Mouse (Mus musculus) heart, embryonic 15.5 days (tissue): ENCODE results near the gene Adamtsl1. TPM values are rescaled to one million over a fixed set of nuclear protein-coding genes. Genes with fewer than 3 reads are reported as not detected.
A peak's percentile ranks its signal among the peaks of the same experiment; 100 is the strongest.

Experiments used
- ATAC-seq: fragments of 200-750 bp; cut with Nextera tagmentation; replicated peaks from 2 replicates; pipeline ENCODE4 v1.8.0; 2017; ENCODE audit warnings: low read depth, moderate TSS enrichment; ENCODE audit not compliant: insufficient number of reproducible peaks, insufficient read depth, low FRiP score
- H3K27ac ChIP-seq: fragments of 300-500 bp; sonication (generic); 2 replicates; pipeline ENCODE4 v1.5.1; 2015; ENCODE audit warnings: mild to moderate bottlenecking, inconsistent platforms
- H3K27me3 ChIP-seq: fragments of 300-500 bp; sonication (generic); 2 replicates; pipeline ENCODE4 v1.6.1; 2015; ENCODE audit warnings: inconsistent platforms
- H3K36me3 ChIP-seq: fragments of 300-500 bp; sonication (generic); 2 replicates; pipeline ENCODE4 v1.6.1; 2015; ENCODE audit warnings: mild to moderate bottlenecking, inconsistent platforms
- H3K4me1 ChIP-seq: fragments of 300-500 bp; sonication (generic); replicated peaks from 2 replicates; pipeline ENCODE4 v1.6.1; 2015; ENCODE audit warnings: inconsistent platforms
- H3K4me2 ChIP-seq: fragments of 300-500 bp; sonication (generic); 2 replicates; pipeline ENCODE4 v1.6.1; 2015; ENCODE audit warnings: inconsistent platforms, mild to moderate bottlenecking, moderate library complexity
- H3K4me3 ChIP-seq: fragments of 300-500 bp; sonication (generic); 2 replicates; pipeline ENCODE4 v1.5.1; 2015; ENCODE audit warnings: mild to moderate bottlenecking, inconsistent platforms
- H3K9ac ChIP-seq: fragments of 300-500 bp; sonication (generic); 2 replicates; pipeline ENCODE4 v1.6.1; 2015; ENCODE audit warnings: mild to moderate bottlenecking, inconsistent platforms
- H3K9me3 ChIP-seq: fragments of 300-500 bp; sonication (generic); replicated peaks from 2 replicates; pipeline ENCODE4 v1.6.1; 2016; ENCODE audit warnings: inconsistent platforms
- WGBS: fragments of 180-500 bp; shearing (Covaris S2); methylation state at CpG from one replicate; pipeline ENCODE4 v1.1.7; 2015; ENCODE audit warnings: mixed read lengths; 5-methylcytosine and 5-hydroxymethylcytosine counted together
- polyA plus RNA-seq: library from polyadenylated mRNA; unstranded; fragments of >200 nt; fragmentation: Nextera tagmentation; extraction: Ambion mirVana; gene quantifications from 2 replicates; pipeline ENCODE4 v1.2.1, GENCODE M21; 2015

Gene Adamtsl1
- polyA plus RNA-seq, 1 experiment from 2014 or later, result 9.8 TPM

DNA sequence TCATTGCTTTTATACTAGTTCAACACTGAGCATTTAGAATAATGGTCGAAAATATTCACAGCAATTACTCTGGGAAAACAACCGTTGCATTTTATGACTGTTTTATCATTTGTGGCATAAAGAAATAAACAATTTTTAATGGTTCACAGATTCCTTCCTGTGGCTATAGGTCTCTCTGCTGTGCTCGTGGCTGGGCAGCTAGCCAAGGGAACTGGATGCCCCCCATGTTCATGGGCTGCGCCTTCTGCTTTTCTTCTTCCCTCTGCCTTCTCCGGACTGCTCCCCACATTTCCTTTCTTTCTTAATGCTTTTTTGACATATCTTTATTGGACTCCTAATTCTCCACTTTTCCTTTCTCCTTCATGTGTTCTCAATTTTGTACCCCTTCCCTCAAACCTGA is 608.5 kb downstream of the Adamtsl1 start:
- H3K4me1 ChIP-seq, result peaks cover 6% of the 10 kb centered on the region
- no peak overlapping the region for H3K4me2 ChIP-seq
- ATAC-seq, result no peak
- H3K9me3 ChIP-seq, result no peaks in the 10 kb centered on the region
- no peaks in the 10 kb centered on the region for H3K27me3 ChIP-seq
- H3K9ac ChIP-seq, result no peak overlapping the region
- no peak overlapping the region for H3K27ac ChIP-seq
- 57% methylated on average over 5 of the region's 5 CpGs for WGBS
- no peaks in the 10 kb centered on the region for H3K36me3 ChIP-seq
- H3K4me3 ChIP-seq, result no peak overlapping the region

DNA sequence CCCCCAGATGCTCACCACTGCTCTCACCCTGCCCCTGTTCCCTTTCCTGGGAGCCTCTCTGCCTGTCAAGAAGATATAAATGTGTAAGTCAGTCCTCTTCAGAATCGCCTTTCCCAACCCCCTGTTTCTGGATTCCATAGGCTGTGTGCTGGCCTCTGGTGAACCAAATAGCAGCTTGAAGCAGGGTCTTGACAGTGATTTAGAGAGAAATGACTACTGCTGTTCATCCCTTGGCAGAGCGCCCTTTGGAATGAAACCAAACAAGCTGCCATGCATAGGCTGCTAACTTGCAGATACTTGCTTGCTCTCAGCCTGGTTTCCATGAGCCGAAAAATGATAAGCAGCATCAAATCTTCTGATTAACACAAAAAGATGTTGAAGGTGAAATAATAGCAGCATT is 610.4 kb downstream of the Adamtsl1 start:
- Histone ChIP-seq H3K4me3 (no peak overlapping the region), H3K27me3 (no peaks in the 10 kb centered on the region), H3K4me2 (no peak overlapping the region), H3K9ac (no peak overlapping the region), H3K4me1 (peaks cover 6% of the 10 kb centered on the region), H3K36me3 (no peaks in the 10 kb centered on the region), H3K27ac (no peak overlapping the region), H3K9me3 (no peaks in the 10 kb centered on the region)
- ATAC-seq, result no peak
- WGBS, result 26% methylated on average over 3 of the region's 3 CpGs

DNA sequence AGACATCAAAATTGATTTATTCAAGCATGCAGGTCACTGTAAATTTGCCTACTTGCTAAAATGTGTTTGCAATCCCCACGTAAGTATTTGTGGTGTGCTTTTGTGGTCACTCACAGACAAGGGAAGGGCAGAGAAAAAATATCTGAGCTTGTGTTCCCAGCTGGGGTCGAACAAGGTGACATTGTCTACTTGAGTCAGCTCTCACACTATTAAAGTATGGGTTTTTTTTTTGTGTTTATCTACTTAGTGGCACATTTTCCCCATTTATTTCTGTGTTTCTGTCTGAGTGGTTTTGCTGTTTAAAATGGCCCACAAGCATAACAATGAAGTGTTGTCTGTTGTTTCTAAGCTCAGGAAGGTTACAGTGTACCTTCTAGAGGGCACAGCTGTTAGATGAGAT is 612.7 kb downstream of the Adamtsl1 start:
- no peak overlapping the region for H3K4me3 ChIP-seq
- H3K9me3 ChIP-seq, result no peaks in the 10 kb centered on the region
- peaks cover 6% of the 10 kb centered on the region for H3K4me1 ChIP-seq
- no peaks in the 10 kb centered on the region for H3K36me3 ChIP-seq
- no peak overlapping the region for H3K9ac ChIP-seq
- no peak overlapping the region for H3K27ac ChIP-seq
- no peaks in the 10 kb centered on the region for H3K27me3 ChIP-seq
- no peak for ATAC-seq
- 72% methylated on average over 2 of the region's 2 CpGs for WGBS
- no peak overlapping the region for H3K4me2 ChIP-seq

DNA sequence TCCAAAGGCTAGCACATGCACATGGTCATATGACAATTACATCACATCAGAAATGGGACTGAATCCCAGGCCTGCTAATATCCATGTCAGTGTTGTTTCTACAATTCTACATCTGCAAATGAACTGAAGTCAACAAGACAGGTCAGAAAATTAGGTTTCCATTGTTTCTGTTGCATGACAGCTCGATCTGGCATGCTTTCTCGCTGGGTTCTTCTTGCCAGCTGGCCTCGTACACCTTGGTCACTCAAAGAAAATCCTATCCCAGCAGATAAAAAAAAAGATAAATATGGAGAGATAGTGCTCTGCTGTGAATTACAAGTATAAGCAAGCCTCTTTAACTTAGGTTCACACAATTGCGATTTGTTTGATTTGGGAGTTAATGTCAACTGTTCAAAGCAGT is 644.6 kb downstream of the Adamtsl1 start:
- Histone ChIP-seq H3K27ac (no peak overlapping the region), H3K4me1 (no peaks in the 10 kb centered on the region), H3K4me3 (no peak overlapping the region), H3K9me3 (no peaks in the 10 kb centered on the region), H3K27me3 (no peaks in the 10 kb centered on the region), H3K36me3 (no peaks in the 10 kb centered on the region), H3K4me2 (no peak overlapping the region), H3K9ac (no peak overlapping the region)
- 82% methylated on average over 4 of the region's 4 CpGs for WGBS
- no peak for ATAC-seq

DNA sequence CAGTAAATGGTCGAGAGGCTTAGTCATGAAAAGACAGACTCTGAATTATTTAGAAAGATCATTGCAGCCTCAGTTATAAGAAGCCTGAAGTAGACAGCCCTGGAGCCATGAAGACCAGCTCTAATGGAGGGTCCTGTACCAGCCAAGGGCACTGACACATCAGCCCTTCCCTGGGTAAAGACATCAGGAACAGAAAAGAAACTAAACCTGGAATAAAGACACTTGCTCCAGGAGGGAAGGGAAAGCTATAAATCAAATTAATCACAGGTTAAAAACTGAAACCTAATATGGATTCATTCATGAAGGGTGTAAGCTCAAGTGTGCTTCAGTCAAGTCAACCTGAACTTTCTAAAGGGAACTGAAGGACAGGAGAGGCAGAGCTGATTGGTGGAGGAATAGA is 645.4 kb downstream of the Adamtsl1 start:
- no peak overlapping the region for H3K27ac ChIP-seq
- no peak for ATAC-seq
- 61% methylated on average over 1 of the region's 1 CpGs for WGBS

DNA sequence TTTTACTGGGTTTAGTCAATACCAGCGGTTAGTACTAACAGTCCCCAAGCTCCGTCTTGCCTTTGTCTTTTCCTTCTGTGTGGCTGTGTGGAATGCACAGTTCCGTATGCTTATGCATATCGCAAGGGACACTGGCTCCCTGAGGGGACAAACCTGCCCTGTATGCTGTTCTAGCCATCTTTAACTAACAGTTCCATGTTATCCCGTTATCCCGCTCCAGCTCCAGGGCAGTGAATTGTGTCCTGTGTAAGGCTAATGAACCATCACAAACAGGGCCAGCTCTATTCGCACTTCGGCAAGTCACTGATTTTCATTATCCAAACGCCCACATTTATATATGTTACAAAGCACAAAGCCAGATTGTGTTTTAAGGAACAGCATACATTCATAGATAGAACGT is 656.8 kb downstream of the Adamtsl1 start:
- 86% methylated on average over 10 of the region's 10 CpGs for WGBS
- no peak overlapping the region for H3K9ac ChIP-seq
- H3K4me2 ChIP-seq, result no peak overlapping the region
- 0 out of 2 replicates have a peak, but pooled peaks cover 5% of the 10 kb centered on the region for H3K4me1 ChIP-seq
- no peak for ATAC-seq
- no peaks in the 10 kb centered on the region for H3K27me3 ChIP-seq
- H3K36me3 ChIP-seq, result no peaks in the 10 kb centered on the region
- no peaks in the 10 kb centered on the region for H3K9me3 ChIP-seq
- H3K27ac ChIP-seq, result no peak overlapping the region
- no peak overlapping the region for H3K4me3 ChIP-seq

More for the DNA sequence above, 645.4 kb downstream of the Adamtsl1 start:
- Histone ChIP-seq H3K4me3 (no peak overlapping the region), H3K36me3 (no peaks in the 10 kb centered on the region), H3K9ac (no peak overlapping the region), H3K27me3 (no peaks in the 10 kb centered on the region), H3K4me2 (no peak overlapping the region), H3K9me3 (no peaks in the 10 kb centered on the region), H3K4me1 (no peaks in the 10 kb centered on the region)

DNA sequence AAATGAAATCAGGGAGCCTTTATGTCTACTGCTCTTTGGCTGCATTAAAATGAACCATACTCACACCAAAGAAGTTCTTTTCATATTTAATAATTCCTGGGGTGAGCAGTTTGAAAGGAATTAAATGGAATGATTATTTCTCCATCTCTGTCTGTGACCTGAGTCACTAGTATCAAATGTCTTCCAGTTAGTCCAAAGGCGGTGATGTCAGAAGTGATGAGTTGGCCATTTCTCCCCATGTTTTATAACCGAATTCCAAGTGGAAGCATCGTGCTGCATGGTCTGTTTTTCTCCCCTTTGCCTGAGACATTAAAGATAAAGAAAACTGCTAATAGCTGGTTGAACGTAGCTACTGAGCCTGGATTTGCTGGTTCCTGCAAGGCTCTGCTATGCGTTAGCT is 657.5 kb downstream of the Adamtsl1 start:
- 56% methylated on average over 5 of the region's 5 CpGs for WGBS
- Histone ChIP-seq H3K4me1 (0 out of 2 replicates have a peak, but pooled peaks cover 5% of the 10 kb centered on the region), H3K36me3 (no peaks in the 10 kb centered on the region), H3K4me2 (no peak overlapping the region), H3K27ac (no peak overlapping the region), H3K27me3 (no peaks in the 10 kb centered on the region), H3K9me3 (no peaks in the 10 kb centered on the region), H3K4me3 (no peak overlapping the region), H3K9ac (no peak overlapping the region)
- no peak for ATAC-seq

DNA sequence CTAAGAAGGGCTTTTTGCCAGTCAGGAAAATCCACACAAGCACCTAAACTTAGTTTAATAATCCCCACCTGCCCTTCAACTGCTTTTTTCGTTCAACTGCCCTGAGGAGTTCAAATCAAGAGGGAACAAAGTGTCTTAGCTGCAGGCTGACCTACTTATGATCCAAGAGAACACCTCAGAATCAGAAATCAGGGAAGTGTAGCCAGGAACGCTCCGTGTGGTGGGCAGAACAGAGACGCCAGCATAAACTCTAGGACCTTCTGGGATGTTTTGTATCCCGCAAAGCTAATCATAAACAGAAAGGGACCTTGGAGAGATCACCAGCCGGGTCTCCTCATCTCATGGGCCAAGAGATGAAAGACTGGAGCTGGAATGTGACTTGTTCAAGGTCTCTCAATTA is 663.5 kb downstream of the Adamtsl1 start:
- no peak for ATAC-seq
- no peak overlapping the region for H3K27ac ChIP-seq
- 86% methylated on average over 6 of the region's 6 CpGs for WGBS

DNA sequence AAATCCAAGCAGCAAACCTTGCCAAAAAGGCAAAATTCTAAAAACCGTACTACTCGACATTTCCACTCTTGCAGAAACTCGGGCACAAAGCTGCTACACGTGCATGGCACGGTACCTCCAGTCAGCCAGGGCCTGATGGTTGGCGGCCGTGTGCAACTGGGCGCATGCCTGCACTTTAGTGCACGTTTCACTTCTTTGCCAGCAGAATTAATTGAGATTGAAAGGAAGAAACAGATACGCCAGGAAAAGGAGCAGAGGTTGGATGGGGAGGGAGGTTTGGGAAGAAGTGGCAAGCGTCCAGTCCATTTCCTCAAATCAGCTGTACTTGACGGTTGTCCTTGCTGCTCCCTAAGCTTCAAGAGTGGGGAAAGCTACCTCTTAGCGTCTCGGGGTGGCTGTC is 664.1 kb downstream of the Adamtsl1 start:
- H3K36me3 ChIP-seq, result no peaks in the 10 kb centered on the region
- no peak overlapping the region for H3K9ac ChIP-seq
- H3K4me2 ChIP-seq, result no peak overlapping the region
- no peak for ATAC-seq
- no peaks in the 10 kb centered on the region for H3K9me3 ChIP-seq
- H3K27ac ChIP-seq, result no peak overlapping the region
- H3K4me3 ChIP-seq, result no peak overlapping the region
- H3K27me3 ChIP-seq, result no peaks in the 10 kb centered on the region
- H3K4me1 ChIP-seq, result peaks cover 5% of the 10 kb centered on the region; the same call in 1 of the 2 replicates
- WGBS, result 73% methylated on average over 14 of the region's 14 CpGs

More for the DNA sequence above, 663.5 kb downstream of the Adamtsl1 start:
- Histone ChIP-seq H3K4me1 (peaks cover 5% of the 10 kb centered on the region; the same call in 1 of the 2 replicates), H3K9me3 (no peaks in the 10 kb centered on the region), H3K4me3 (no peak overlapping the region), H3K9ac (no peak overlapping the region), H3K36me3 (no peaks in the 10 kb centered on the region), H3K4me2 (no peak overlapping the region), H3K27me3 (no peaks in the 10 kb centered on the region)

DNA sequence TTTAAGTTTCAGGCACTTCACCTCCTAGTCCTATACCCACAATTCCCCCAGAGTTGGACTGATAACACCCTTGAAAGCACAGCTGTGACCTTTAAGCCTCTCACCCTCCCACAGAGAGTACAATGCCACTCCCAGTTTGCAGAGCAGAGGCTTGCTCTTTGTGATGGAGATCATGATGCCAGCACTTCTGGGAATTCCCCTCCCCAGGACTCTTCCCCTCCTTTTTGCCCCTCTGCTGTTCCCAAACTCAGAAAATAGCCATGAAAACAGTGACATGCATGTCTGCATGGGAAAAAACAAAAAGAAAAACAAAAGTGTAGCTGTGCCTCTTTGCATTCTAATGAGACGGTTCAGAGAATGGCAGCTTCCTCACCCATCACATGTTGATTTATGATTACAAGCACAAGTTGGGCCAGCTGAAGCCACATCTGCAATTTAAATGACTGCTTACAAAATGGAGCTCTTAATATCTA is 669.8 kb downstream of the Adamtsl1 start:
- Histone ChIP-seq H3K4me3 (no peak overlapping the region), H3K36me3 (no peaks in the 10 kb centered on the region), H3K9ac (no peak overlapping the region), H3K4me1 (peaks cover 4% of the 10 kb centered on the region; the same call in 1 of the 2 replicates), H3K4me2 (no peak overlapping the region), H3K9me3 (no peaks in the 10 kb centered on the region), H3K27me3 (no peaks in the 10 kb centered on the region), H3K27ac (no peak overlapping the region)
- no peak; the same call in 1 of the 2 replicates for ATAC-seq
- WGBS, result 75% methylated on average over 1 of the region's 1 CpGs

DNA sequence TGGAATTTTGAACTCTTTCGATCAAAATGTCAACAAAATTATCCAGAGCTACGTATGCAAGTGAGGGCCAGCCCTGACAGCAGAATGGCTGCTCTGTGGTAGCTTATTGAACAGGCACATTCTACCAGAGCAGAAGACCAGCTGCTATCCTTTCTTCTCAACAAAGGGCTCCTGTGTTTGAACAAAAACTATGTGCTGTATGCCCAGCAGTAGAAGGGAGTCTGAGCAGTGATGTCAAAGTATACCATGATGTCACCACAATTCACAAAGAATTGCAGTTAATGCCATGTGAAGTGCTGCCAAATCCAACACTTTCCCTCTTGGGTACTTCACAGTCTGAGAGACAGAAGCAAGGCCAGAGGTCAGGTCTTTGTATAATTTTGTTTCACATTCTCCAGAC is 675.9 kb downstream of the Adamtsl1 start:
- no peaks in the 10 kb centered on the region for H3K36me3 ChIP-seq
- H3K9ac ChIP-seq, result no peak overlapping the region
- 0 out of 2 replicates have a peak, but pooled peaks cover 3% of the 10 kb centered on the region for H3K4me1 ChIP-seq
- no peaks in the 10 kb centered on the region for H3K27me3 ChIP-seq
- WGBS, result 61% methylated on average over 2 of the region's 2 CpGs
- H3K27ac ChIP-seq, result 0 out of 2 replicates have a peak overlapping the region, but pooled peaks have one; percentile 3
- no peaks in the 10 kb centered on the region for H3K9me3 ChIP-seq
- no peak for ATAC-seq
- H3K4me3 ChIP-seq, result no peak overlapping the region
- H3K4me2 ChIP-seq, result no peak overlapping the region

DNA sequence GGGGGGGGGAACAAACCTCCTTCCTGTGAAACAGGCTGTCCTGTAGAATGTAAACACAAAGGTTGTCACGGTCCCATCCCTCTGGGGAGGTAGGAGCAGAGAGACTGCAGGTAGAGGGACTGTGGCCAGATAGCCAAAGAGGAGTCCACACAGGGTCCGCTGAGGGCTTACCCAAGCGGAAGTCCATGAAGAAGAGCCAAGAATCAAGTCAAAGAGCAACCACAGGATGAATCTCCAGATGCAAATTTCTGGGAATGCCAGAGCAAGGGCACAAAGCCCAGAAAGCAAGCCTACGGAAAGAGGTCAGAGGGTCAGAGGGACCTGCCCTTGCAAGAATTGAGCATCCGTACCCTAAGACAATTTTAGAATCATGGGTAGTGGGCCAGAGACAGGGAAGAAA is 677.2 kb downstream of the Adamtsl1 start:
- Histone ChIP-seq H3K4me3 (no peak overlapping the region), H3K36me3 (no peaks in the 10 kb centered on the region), H3K4me1 (0 out of 2 replicates have a peak, but pooled peaks cover 3% of the 10 kb centered on the region), H3K9ac (no peak overlapping the region), H3K9me3 (no peaks in the 10 kb centered on the region), H3K4me2 (no peak overlapping the region), H3K27me3 (no peaks in the 10 kb centered on the region), H3K27ac (no peak overlapping the region)
- WGBS, result 84% methylated on average over 5 of the region's 5 CpGs
- no peak for ATAC-seq
